Mouse (Mus musculus) liver, embryonic 14.5 days (tissue): ENCODE measurements at regions not wholly inside any gene's neighbourhood (a gene's known extent, or its start where the extent isn't known, plus 50 kb on each side); places are given as distances from the start of the nearest gene placed in this dataset.

Experiments
- ATAC-seq: fragments of 200-750 bp; cut with Nextera tagmentation; 2 replicates; pipeline ENCODE4 v1.8.0; 2017; ENCODE audit warnings: moderate number of reproducible peaks, mild to moderate bottlenecking, moderate library complexity; ENCODE audit not compliant: insufficient read depth
- DNase-seq, 3 experiments: peaks; one replicate each; pipeline ENCODE4 v3.0.0-alpha.2; 2012 to 2013; ENCODE audit warnings: low read depth in 3 of 3, low spot score in 3 of 3
- H3K27ac ChIP-seq: fragments of 300-500 bp; sonication (generic); 2 replicates; pipeline ENCODE4 v1.5.1; 2014; ENCODE audit warnings: moderate library complexity, mild to moderate bottlenecking, control low read depth, inconsistent platforms
- H3K27me3 ChIP-seq: fragments of 300-500 bp; sonication (generic); 2 replicates; pipeline ENCODE4 v1.6.1; 2014; ENCODE audit warnings: mild to moderate bottlenecking, low read length, moderate library complexity; ENCODE audit not compliant: control insufficient read depth, insufficient read depth
- H3K36me3 ChIP-seq: fragments of 300-500 bp; sonication (generic); replicated peaks from 2 replicates; pipeline ENCODE4 v1.6.1; 2014; ENCODE audit warnings: low read depth; ENCODE audit not compliant: control insufficient read depth, insufficient read depth
- H3K4me1 ChIP-seq, 2 experiments: fragments of 200-500 bp in 1 of 2; fragments of 300-500 bp in 1 of 2; sonication (generic) in 1 of 2; replicated peaks; 2 replicates each; pipeline ENCODE4 v1.6.1; 2012 to 2014; ENCODE audit warnings: antibody characterized with exemption in 1 of 2, inconsistent platforms in 1 of 2, low read length in 1 of 2; ENCODE audit not compliant: control insufficient read depth in 2 of 2, insufficient read depth in 2 of 2
- H3K4me2 ChIP-seq: fragments of 300-500 bp; sonication (generic); 2 replicates; pipeline ENCODE4 v1.6.1; 2014; ENCODE audit warnings: low read depth, mild to moderate bottlenecking, control low read depth, moderate library complexity
- H3K4me3 ChIP-seq, 2 experiments: fragments of 200-500 bp in 1 of 2; fragments of 300-500 bp in 1 of 2; sonication (generic) in 1 of 2; 2 replicates each; pipeline ENCODE4 v1.5.1; 2012 to 2014; ENCODE audit warnings: low read depth in 2 of 2, low read length in 2 of 2, mild to moderate bottlenecking in 2 of 2, control low read depth in 1 of 2, inconsistent platforms in 1 of 2, moderate library complexity in 1 of 2; ENCODE audit not compliant: insufficient read depth in 1 of 2
- H3K9ac ChIP-seq: fragments of 300-500 bp; sonication (generic); replicated peaks from 2 replicates; pipeline ENCODE4 v1.6.1; 2014; ENCODE audit warnings: mild to moderate bottlenecking, control low read depth, moderate library complexity
- H3K9me3 ChIP-seq: fragments of 300-500 bp; sonication (generic); 2 replicates; pipeline ENCODE4 v1.6.1; 2016; ENCODE audit warnings: low read length, mixed read lengths; ENCODE audit not compliant: control insufficient read depth
- CTCF ChIP-seq: IDR thresholded peaks from 2 replicates; pipeline ENCODE4 v1.5.1; 2016; ENCODE audit warnings: antibody characterized with exemption, low read depth, control low read depth
- EP300 ChIP-seq: IDR thresholded peaks from 2 replicates; pipeline ENCODE4 v1.6.1; 2016; ENCODE audit warnings: antibody characterized with exemption, low read depth
- WGBS: fragments of 180-500 bp; shearing (Covaris S2); extraction: QIAGEN DNeasy Blood & Tissue Kit; methylation state at CpG from one replicate; pipeline ENCODE4 v1.1.7; 2014; ENCODE audit not compliant: insufficient replicate concordance; 5-methylcytosine and 5-hydroxymethylcytosine counted together

DNA sequence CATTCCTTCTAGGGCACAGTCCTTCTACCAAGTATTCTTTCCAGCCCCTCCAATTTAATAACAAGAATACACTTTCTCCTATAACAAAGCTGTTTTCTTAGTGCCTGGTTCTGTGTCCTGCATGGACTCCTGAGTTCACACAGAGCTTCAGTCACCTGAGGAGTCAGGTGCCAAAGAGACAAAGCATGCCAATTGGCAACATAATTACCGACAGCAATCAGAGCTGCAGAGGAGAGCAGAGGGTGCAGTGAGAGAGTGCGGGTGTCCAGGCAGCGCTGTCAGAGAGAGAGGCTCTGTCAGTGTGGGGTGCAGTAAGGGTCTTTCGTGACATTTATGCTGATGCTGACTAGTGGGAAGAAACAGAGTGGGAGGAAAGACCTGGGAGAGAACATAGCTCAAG is 807.2 kb upstream of the Car8 start:
- Histone ChIP-seq H3K9me3 (no peaks in the 10 kb centered on the region), H3K36me3 (no peaks in the 10 kb centered on the region), H3K4me1 (no peaks in the 10 kb centered on the region), H3K27ac (no peak overlapping the region), H3K27me3 (no peaks in the 10 kb centered on the region), H3K4me2 (no peak overlapping the region), H3K4me3 (no peak overlapping the region), H3K9ac (no peak overlapping the region)
- 66% methylated on average over 4 of the region's 4 CpGs for WGBS
- DNase-seq, result no peak
- no peak for ATAC-seq
- no peak for TF ChIP-seq EP300
- no peak for TF ChIP-seq CTCF

DNA sequence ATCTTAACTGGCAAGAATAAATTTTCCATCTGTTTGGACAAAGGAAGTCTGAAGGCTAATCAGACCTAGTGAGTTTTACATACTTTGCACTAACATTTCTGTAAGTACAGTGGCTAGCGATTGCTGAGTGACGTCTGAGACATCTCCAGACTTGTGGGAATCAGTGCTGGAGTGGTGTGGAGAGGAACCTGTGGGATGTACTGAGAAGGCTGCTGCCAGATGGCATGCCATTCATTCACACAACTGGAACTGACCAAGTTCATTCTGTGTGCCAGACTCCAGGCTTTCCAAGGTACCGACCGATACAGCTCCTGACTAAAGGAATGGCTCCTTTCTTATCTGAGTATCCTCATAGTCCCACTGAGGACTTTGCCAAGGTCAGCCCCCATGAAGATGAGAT is 797.2 kb upstream of the Car8 start:
- no peak for TF ChIP-seq EP300
- no peak for TF ChIP-seq CTCF
- no peaks in the 10 kb centered on the region for H3K27me3 ChIP-seq
- H3K4me2 ChIP-seq, result no peak overlapping the region
- no peaks in the 10 kb centered on the region for H3K9me3 ChIP-seq
- no peak overlapping the region for H3K9ac ChIP-seq
- 58% methylated on average over 4 of the region's 4 CpGs for WGBS
- H3K27ac ChIP-seq, result no peak overlapping the region
- H3K36me3 ChIP-seq, result no peaks in the 10 kb centered on the region
- DNase-seq (no peak), ATAC-seq (no peak)
- H3K4me3 ChIP-seq, result no peak overlapping the region
- H3K4me1 ChIP-seq, result no peaks in the 10 kb centered on the region

DNA sequence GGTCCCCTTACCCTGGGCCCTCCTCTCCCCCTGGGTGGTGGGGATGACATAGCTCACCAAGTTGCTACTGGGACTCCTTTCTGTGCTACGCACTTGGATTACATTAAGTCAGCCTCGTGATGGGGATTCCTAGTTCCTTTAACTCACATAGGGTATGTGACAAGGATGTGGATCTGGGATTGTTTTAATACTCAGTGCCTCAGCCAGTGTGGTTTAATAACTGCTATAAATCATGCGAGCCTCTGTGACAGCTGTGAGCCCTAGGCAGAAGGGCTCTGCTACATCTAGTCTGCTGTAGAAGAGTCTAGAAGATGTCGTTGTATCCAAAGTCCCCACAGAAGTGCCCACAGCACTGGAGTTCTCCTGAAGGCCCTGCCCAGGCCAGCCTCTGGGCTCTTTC is 796.5 kb upstream of the Car8 start:
- ATAC-seq (no peak), DNase-seq (no peak)
- Histone ChIP-seq H3K4me2 (no peak overlapping the region), H3K36me3 (no peaks in the 10 kb centered on the region), H3K4me1 (no peaks in the 10 kb centered on the region), H3K9ac (no peak overlapping the region), H3K4me3 (no peak overlapping the region), H3K9me3 (no peaks in the 10 kb centered on the region), H3K27me3 (no peaks in the 10 kb centered on the region), H3K27ac (no peak overlapping the region)
- TF ChIP-seq EP300 (no peak), CTCF (no peak)
- 48% methylated on average over 4 of the region's 4 CpGs for WGBS

DNA sequence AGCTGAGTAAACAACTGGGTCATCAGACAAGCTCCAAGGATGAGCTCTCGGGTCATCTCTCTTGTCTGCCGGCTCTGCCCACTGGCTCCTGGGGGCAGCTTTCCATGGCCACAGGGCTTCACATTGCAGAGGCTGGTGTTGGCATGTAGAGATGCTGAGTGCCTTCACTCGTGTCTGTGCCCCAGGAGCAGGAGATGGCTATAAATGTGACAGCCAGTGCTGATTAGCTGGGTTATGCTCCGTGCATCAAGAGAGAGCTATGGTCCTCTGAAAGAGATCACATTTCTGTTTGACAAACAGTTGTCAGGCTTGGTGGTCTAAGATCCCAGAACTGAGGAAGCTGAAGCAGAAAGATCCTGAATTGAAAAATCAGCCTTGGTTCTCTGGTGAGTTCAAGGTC is 795.4 kb upstream of the Car8 start:
- Histone ChIP-seq H3K4me2 (no peak overlapping the region), H3K9me3 (no peaks in the 10 kb centered on the region)

DNA sequence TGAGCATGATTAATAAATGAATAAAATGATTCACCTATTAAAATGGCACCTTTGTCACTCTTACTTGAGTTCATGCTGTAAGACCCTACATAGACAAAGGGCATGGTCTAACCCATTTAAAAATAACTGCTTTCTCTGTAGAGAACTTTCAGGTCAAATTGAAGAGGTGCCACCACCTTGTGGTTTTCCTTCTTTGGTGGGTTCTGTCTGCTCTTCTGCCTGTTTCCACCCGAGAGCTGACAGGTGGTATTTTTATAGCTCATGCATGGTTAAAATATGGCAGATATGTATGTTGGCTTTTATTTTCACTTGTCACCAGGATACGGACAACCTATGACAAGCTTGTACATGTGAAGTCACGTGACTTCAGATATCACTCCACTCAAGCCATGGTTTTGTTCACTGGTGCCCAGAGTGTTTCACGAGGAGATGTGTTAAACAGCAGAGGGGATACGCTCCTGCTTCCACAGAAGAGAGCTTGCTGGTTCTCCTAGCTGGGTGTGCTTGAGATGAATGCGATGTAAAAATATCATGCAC is 794.3 kb upstream of the Car8 start:
- no peaks in the 10 kb centered on the region for H3K9me3 ChIP-seq
- ATAC-seq (no peak), DNase-seq (no peak)
- H3K27ac ChIP-seq, result no peak overlapping the region
- H3K4me1 ChIP-seq, result peaks cover 0 to 4% of the 10 kb centered on the region in 2 experiments; a peak in 1 of 4 replicates
- WGBS, result 65% methylated on average over 6 of the region's 6 CpGs
- H3K4me3 ChIP-seq, result no peak overlapping the region
- no peak overlapping the region for H3K9ac ChIP-seq
- no peaks in the 10 kb centered on the region for H3K27me3 ChIP-seq
- TF ChIP-seq CTCF (no peak), EP300 (no peak)
- no peaks in the 10 kb centered on the region for H3K36me3 ChIP-seq
- H3K4me2 ChIP-seq, result no peak overlapping the region

More for the DNA sequence above, 795.4 kb upstream of the Car8 start:
- H3K27ac ChIP-seq, result no peak overlapping the region
- no peaks in the 10 kb centered on the region for H3K4me1 ChIP-seq
- no peaks in the 10 kb centered on the region for H3K36me3 ChIP-seq
- no peak for TF ChIP-seq EP300
- no peak for TF ChIP-seq CTCF
- H3K27me3 ChIP-seq, result no peaks in the 10 kb centered on the region
- H3K9ac ChIP-seq, result no peak overlapping the region
- ATAC-seq, result no peak
- WGBS, result 37% methylated on average over 4 of the region's 4 CpGs
- no peak for DNase-seq
- no peak overlapping the region for H3K4me3 ChIP-seq
